Mouse (Mus musculus) bone marrow, adult 2 months (tissue): Measurements from ENCODE around the gene Smyd5.

ENCODE experiments used
- CTCF ChIP-seq: fragments of 200-500 bp; IDR thresholded peaks from 2 replicates; pipeline ENCODE4 v1.5.1; 2011; ENCODE audit warnings: low read length, control low read depth; ENCODE audit not compliant: control insufficient read depth, insufficient read depth
- POLR2A ChIP-seq: fragments of 200-500 bp; IDR thresholded peaks from 2 replicates; pipeline ENCODE4 v1.6.1; 2011; ENCODE audit warnings: low read depth, mild to moderate bottlenecking, control low read depth, low read length, borderline replicate concordance; ENCODE audit not compliant: control insufficient read depth

GRCm38 (mm10) chr6:85451664-85452410 is 20.0 kb downstream of the Smyd5 start, which contains the start of gene Pradc1:
- TF ChIP-seq POLR2A: peak; percentile 59; the same call in 1 of the 2 replicates
- peak; percentile 1; the same call in 1 of the 2 replicates for TF ChIP-seq CTCF
